Mouse (Mus musculus) heart, embryonic 14.5 days (tissue): ENCODE measurements at regions not wholly inside any gene's neighbourhood (a gene's known extent, or its start where the extent isn't known, plus 50 kb on each side); places are given as distances from the start of the nearest gene placed in this dataset.

Experiments used
- ATAC-seq: fragments of 200-750 bp; cut with Nextera tagmentation; 2 replicates; pipeline ENCODE4 v1.8.0; 2017; ENCODE audit warnings: low read depth, moderate TSS enrichment; ENCODE audit not compliant: insufficient number of reproducible peaks, insufficient read depth, low FRiP score
- H3K27ac ChIP-seq, 2 experiments: fragments of 200-500 bp in 1 of 2; fragments of 300-500 bp in 1 of 2; sonication (generic) in 1 of 2; replicated peaks in 1 of 2; 2 replicates each; pipeline ENCODE4 v1.5.1; 2012 to 2014; ENCODE audit warnings: low read depth in 2 of 2, low read length in 2 of 2, control low read depth in 1 of 2, mild to moderate bottlenecking in 1 of 2, mixed read lengths in 1 of 2; ENCODE audit not compliant: control insufficient read depth in 1 of 2, insufficient read depth in 1 of 2
- H3K27me3 ChIP-seq: fragments of 300-500 bp; sonication (generic); 2 replicates; pipeline ENCODE4 v1.6.1; 2014; ENCODE audit warnings: mild to moderate bottlenecking, low read length, control low read depth; ENCODE audit not compliant: control insufficient read depth, insufficient read depth
- H3K36me3 ChIP-seq: fragments of 300-500 bp; sonication (generic); 2 replicates; pipeline ENCODE4 v1.6.1; 2014; ENCODE audit warnings: mild to moderate bottlenecking, control low read depth, low read length, mixed read lengths; ENCODE audit not compliant: control insufficient read depth, insufficient read depth
- H3K4me1 ChIP-seq, 2 experiments: fragments of 200-500 bp in 1 of 2; fragments of 300-500 bp in 1 of 2; sonication (generic) in 1 of 2; 2 replicates each; pipeline ENCODE4 v1.6.1; 2012 to 2014; ENCODE audit warnings: low read length in 2 of 2, control low read depth in 1 of 2, mixed read lengths in 1 of 2; ENCODE audit not compliant: control insufficient read depth in 2 of 2, insufficient read depth in 2 of 2
- H3K4me2 ChIP-seq: fragments of 300-500 bp; sonication (generic); 2 replicates; pipeline ENCODE4 v1.6.1; 2014; ENCODE audit warnings: mild to moderate bottlenecking, low read length
- H3K4me3 ChIP-seq, 2 experiments: fragments of 200-500 bp in 1 of 2; fragments of 300-500 bp in 1 of 2; sonication (generic) in 1 of 2; 2 replicates each; pipeline ENCODE4 v1.5.1; 2012 to 2014; ENCODE audit warnings: low read length in 2 of 2, mild to moderate bottlenecking in 2 of 2, control low read depth in 1 of 2, low read depth in 1 of 2, moderate library complexity in 1 of 2; ENCODE audit not compliant: control insufficient read depth in 1 of 2, insufficient read depth in 1 of 2
- H3K9ac ChIP-seq: fragments of 300-500 bp; sonication (generic); 2 replicates; pipeline ENCODE4 v1.6.1; 2014; ENCODE audit warnings: mild to moderate bottlenecking, low read length
- H3K9me3 ChIP-seq: fragments of 300-500 bp; sonication (generic); 2 replicates; pipeline ENCODE4 v1.6.1; 2016; ENCODE audit warnings: low read length, control low read depth; ENCODE audit not compliant: control insufficient read depth
- WGBS: fragments of 180-500 bp; shearing (Covaris S2); extraction: QIAGEN DNeasy Blood & Tissue Kit; methylation state at CpG from one replicate; pipeline ENCODE4 v1.1.7; 2014; 5-methylcytosine and 5-hydroxymethylcytosine counted together

- H3K36me3 ChIP-seq: no peaks in the 10 kb centered on the region
- peak overlapping the region; percentile 52; the same call in 1 of the 2 replicates for H3K4me2 ChIP-seq
- no peak overlapping the region for H3K27ac ChIP-seq
- no peaks in the 10 kb centered on the region for H3K27me3 ChIP-seq
- no peak overlapping the region for H3K9ac ChIP-seq
- 72% methylated on average over 7 of the region's 7 CpGs for WGBS
- peaks cover 21 to 23% of the 10 kb centered on the region in 2 experiments for H3K4me1 ChIP-seq
- no peak overlapping the region for H3K4me3 ChIP-seq
- ATAC-seq: no peak
- H3K9me3 ChIP-seq: peaks cover 4% of the 10 kb centered on the region; the same call in 1 of the 2 replicates
These were observed 135.8 kb upstream of the Pkdcc start for GRCm38 (mm10) chr17:83079361-83079685.

- Histone ChIP-seq H3K4me1 (peaks cover 18 to 23% of the 10 kb centered on the region in 2 experiments), H3K9me3 (peaks cover 8% of the 10 kb centered on the region; the same call in 1 of the 2 replicates), H3K27me3 (no peaks in the 10 kb centered on the region), H3K36me3 (no peaks in the 10 kb centered on the region), H3K4me3 (no peak overlapping the region), H3K9ac (no peak overlapping the region), H3K27ac (no peak overlapping the region), H3K4me2 (no peak overlapping the region)
- no peak for ATAC-seq
- 59% methylated on average over 8 of the region's 8 CpGs for WGBS
These were observed 133.4 kb upstream of the Pkdcc start for GRCm38 (mm10) chr17:83081729-83082128.

GRCm38 (mm10) chr17:83083521-83083920 lies 131.6 kb upstream of the Pkdcc start:
- Histone ChIP-seq H3K4me1 (peaks cover 7 to 9% of the 10 kb centered on the region in 2 experiments), H3K27ac (no peak overlapping the region), H3K9ac (no peak overlapping the region), H3K36me3 (no peaks in the 10 kb centered on the region), H3K27me3 (no peaks in the 10 kb centered on the region), H3K4me2 (no peak overlapping the region), H3K9me3 (peaks cover 9% of the 10 kb centered on the region; the same call in 1 of the 2 replicates), H3K4me3 (no peak overlapping the region)
- 52% methylated on average over 3 of the region's 3 CpGs for WGBS
- ATAC-seq: no peak

- 82% methylated on average over 10 of the region's 10 CpGs for WGBS
- ATAC-seq: no peak
These were observed 129.2 kb upstream of the Pkdcc start for GRCm38 (mm10) chr17:83085792-83086475.

GRCm38 (mm10) chr17:83086703-83087102 lies 128.4 kb upstream of the Pkdcc start:
- no peak overlapping the region for H3K4me2 ChIP-seq
- H3K4me3 ChIP-seq: no peak overlapping the region
- peaks cover 3% of the 10 kb centered on the region in 2 experiments; a peak in 2 of 4 replicates for H3K4me1 ChIP-seq
- 74% methylated on average over 2 of the region's 2 CpGs for WGBS
- H3K9ac ChIP-seq: no peak overlapping the region
- no peak for ATAC-seq
- H3K9me3 ChIP-seq: peaks cover 4% of the 10 kb centered on the region; the same call in 1 of the 2 replicates
- H3K27ac ChIP-seq: no peak overlapping the region
- H3K36me3 ChIP-seq: no peaks in the 10 kb centered on the region
- H3K27me3 ChIP-seq: no peaks in the 10 kb centered on the region

More at GRCm38 (mm10) chr17:83085792-83086475, 129.2 kb upstream of the Pkdcc start:
- Histone ChIP-seq H3K9me3 (peaks cover 4% of the 10 kb centered on the region; the same call in 1 of the 2 replicates), H3K27me3 (no peaks in the 10 kb centered on the region), H3K36me3 (no peaks in the 10 kb centered on the region), H3K4me1 (peaks cover 3% of the 10 kb centered on the region in 2 experiments; a peak in 2 of 4 replicates), H3K27ac (no peak overlapping the region), H3K4me3 (no peak overlapping the region), H3K9ac (no peak overlapping the region), H3K4me2 (no peak overlapping the region)

- Histone ChIP-seq H3K4me1 (peaks cover 3 to 6% of the 10 kb centered on the region in 2 experiments; a peak in 2 of 4 replicates), H3K9me3 (peaks cover 4% of the 10 kb centered on the region; the same call in 1 of the 2 replicates), H3K4me2 (no peak overlapping the region), H3K4me3 (no peak overlapping the region), H3K27me3 (no peaks in the 10 kb centered on the region), H3K9ac (no peak overlapping the region), H3K36me3 (no peaks in the 10 kb centered on the region), H3K27ac (no peak overlapping the region)
- ATAC-seq: no peak
- WGBS: 84% methylated on average over 2 of the region's 2 CpGs
These were observed 126.6 kb upstream of the Pkdcc start for GRCm38 (mm10) chr17:83088471-83088870.

- 53% methylated on average over 10 of the region's 10 CpGs for WGBS
- Histone ChIP-seq H3K27me3 (no peaks in the 10 kb centered on the region), H3K9ac (no peak overlapping the region), H3K4me2 (no peak overlapping the region), H3K4me3 (no peak overlapping the region), H3K36me3 (no peaks in the 10 kb centered on the region), H3K9me3 (peaks cover 4% of the 10 kb centered on the region; the same call in 1 of the 2 replicates), H3K4me1 (peaks cover 3 to 6% of the 10 kb centered on the region in 2 experiments; a peak in 2 of 4 replicates), H3K27ac (no peak overlapping the region)
- ATAC-seq: no peak
These were observed 125.0 kb upstream of the Pkdcc start for GRCm38 (mm10) chr17:83089856-83090692.
